Mouse (Mus musculus): ENCODE results near the gene Ren1. TPM values are rescaled to one million over a fixed set of nuclear protein-coding genes. Genes with fewer than 3 reads are reported as not detected.

Gene Ren1
- polyA plus RNA-seq, 1 experiment = not detected

DNA sequence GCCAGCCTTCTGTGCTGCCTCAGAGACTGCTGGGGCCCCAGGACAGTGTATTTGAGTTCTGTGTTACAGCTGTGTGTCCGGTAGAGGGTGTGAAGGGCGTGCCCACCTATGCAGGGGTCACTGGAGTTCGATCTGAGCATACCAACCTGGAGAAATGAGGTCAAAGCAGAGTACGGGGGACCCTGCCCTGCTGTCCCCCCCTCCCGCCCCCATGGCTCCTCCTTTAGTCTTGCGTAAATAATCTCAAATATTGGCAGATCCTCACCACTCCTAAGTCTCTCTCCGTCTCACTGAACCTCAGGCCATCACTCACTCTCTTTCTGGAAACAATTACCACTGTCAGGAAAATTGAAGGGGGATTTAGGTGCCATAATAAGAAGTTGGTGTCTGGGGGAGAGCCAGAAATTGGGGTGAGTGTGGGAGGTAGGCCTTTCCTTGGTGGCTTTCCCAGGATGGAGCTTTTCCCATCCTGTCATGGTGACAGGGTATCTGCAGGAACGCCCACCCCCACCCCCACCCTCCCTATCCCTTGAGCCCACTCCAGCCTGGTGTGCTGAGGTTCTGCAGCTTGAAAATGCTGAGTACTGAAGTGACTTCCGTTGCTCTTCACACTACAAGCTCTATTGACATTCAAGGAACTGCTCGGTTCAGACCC lies 16.8 kb downstream of the Ren1 start:
- Histone ChIP-seq H3K9me3 (replicated peaks; ENCODE audit: control insufficient read depth, insufficient read depth, low read length, poor library complexity, severe bottlenecking) (no peaks in the 10 kb centered on the region), H3K27ac (ENCODE audit: insufficient read depth, low read length) (0 out of 2 replicates have a peak overlapping the region, but pooled peaks have one; percentile 12), H3K9ac (ENCODE audit: low read depth, poor library complexity, severe bottlenecking) (no peak overlapping the region), H3K4me3 (ENCODE audit: low read depth, low read length) (no peak overlapping the region), H3K27me3 (ENCODE audit: control insufficient read depth, insufficient read depth, low read length, poor library complexity, severe bottlenecking) (no peaks in the 10 kb centered on the region), H3K36me3 (ENCODE audit: control insufficient read depth, insufficient read depth, low read length, poor library complexity, severe bottlenecking) (no peaks in the 10 kb centered on the region), H3K4me1 (ENCODE audit: control insufficient read depth, insufficient read depth, low read length) (peaks cover 8% of the 10 kb centered on the region)
- TF ChIP-seq EP300 (IDR thresholded peaks at IDR 0.05; ENCODE audit: insufficient read depth, low read depth, low read length) (no peak), CTCF (IDR thresholded peaks at IDR 0.05; ENCODE audit: low read depth, low read length) (no peak), POLR2A (IDR thresholded peaks at IDR 0.05; ENCODE audit: insufficient read depth, low read length) (no peak)

DNA sequence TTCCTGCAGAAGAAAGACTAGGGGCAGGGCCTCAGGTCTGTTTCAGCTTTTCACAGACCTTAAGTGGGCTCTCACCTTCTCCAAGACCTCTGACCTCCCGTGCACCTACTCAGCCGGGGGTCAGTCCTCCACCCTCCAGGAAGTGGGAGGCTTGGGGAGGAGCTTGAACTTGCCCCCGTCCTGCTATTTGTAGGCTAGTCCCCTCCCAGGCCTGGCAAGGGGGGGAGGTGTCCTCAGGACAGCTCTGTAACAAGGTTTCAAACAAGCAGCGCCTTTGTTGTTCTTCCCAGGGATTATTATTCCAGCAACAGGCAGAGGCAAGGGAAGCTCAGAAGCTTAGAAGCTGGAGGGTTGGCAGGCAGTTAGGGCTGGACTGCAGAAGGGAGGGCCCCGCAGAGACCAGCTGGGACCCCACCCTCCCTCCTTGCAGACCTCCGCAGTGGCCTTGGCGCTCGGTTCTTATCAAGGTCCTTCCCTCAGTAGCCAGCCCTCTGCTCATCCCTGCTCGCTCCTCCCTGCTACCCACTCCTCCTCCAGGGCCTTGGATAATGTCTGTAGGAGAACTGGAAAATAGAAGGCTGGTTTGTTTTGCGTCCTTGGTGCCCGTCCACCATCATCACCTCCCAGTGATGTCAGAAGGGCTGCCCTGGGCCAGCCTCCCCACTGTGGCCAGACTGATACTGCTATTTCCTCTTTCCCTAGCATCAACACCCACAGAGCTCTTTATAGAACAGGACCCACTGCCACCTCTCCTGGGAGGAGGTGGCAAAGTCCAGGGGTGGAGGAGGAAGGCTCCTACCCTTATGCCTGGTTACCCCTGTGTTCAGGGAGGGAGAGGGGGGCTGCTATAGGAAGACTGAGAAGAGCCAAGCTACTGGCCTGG lies 17.5 kb downstream of the Ren1 start:
- Histone ChIP-seq H3K4me1 (ENCODE audit: control insufficient read depth, insufficient read depth, low read length) (peaks cover 8% of the 10 kb centered on the region), H3K4me3 (ENCODE audit: low read depth, low read length) (no peak overlapping the region), H3K9me3 (replicated peaks; ENCODE audit: control insufficient read depth, insufficient read depth, low read length, poor library complexity, severe bottlenecking) (no peaks in the 10 kb centered on the region), H3K9ac (ENCODE audit: low read depth, poor library complexity, severe bottlenecking) (no peak overlapping the region), H3K36me3 (ENCODE audit: control insufficient read depth, insufficient read depth, low read length, poor library complexity, severe bottlenecking) (no peaks in the 10 kb centered on the region), H3K27me3 (ENCODE audit: control insufficient read depth, insufficient read depth, low read length, poor library complexity, severe bottlenecking) (no peaks in the 10 kb centered on the region), H3K27ac (ENCODE audit: insufficient read depth, low read length) (peak overlapping the region; percentile 12)
- TF ChIP-seq POLR2A (IDR thresholded peaks at IDR 0.05; ENCODE audit: insufficient read depth, low read length) = no peak
- no peak for TF ChIP-seq EP300 (IDR thresholded peaks at IDR 0.05; ENCODE audit: insufficient read depth, low read depth, low read length)
- TF ChIP-seq CTCF (IDR thresholded peaks at IDR 0.05; ENCODE audit: low read depth, low read length) = no peak

DNA sequence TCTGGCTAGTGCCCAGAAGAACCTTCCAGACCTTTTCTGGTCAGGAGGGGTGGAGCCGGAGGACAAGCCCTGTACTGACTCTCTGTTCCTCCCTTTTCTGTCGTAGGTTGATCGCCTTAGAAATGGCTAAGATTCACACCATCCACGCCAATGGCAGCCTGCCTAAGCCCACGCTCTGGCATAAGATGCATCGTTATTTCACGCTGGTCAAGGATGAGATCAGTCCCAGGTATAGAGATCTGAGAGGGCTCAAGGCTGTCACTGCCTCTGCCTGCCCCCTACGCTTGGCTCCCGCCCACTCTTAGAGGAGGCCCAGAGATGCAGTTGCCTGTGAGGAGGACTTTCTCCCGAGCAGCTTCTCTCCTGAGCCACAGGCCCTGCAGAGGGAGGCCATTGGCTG lies 18.3 kb downstream of the Ren1 start:
- Histone ChIP-seq H3K9ac (ENCODE audit: low read depth, poor library complexity, severe bottlenecking) (no peak overlapping the region), H3K27ac (ENCODE audit: insufficient read depth, low read length) (no peak overlapping the region), H3K4me3 (ENCODE audit: low read depth, low read length) (no peak overlapping the region), H3K36me3 (ENCODE audit: control insufficient read depth, insufficient read depth, low read length, poor library complexity, severe bottlenecking) (no peaks in the 10 kb centered on the region), H3K27me3 (ENCODE audit: control insufficient read depth, insufficient read depth, low read length, poor library complexity, severe bottlenecking) (no peaks in the 10 kb centered on the region), H3K4me1 (ENCODE audit: control insufficient read depth, insufficient read depth, low read length) (peaks cover 8% of the 10 kb centered on the region), H3K9me3 (replicated peaks; ENCODE audit: control insufficient read depth, insufficient read depth, low read length, poor library complexity, severe bottlenecking) (no peaks in the 10 kb centered on the region)
- no peak for TF ChIP-seq EP300 (IDR thresholded peaks at IDR 0.05; ENCODE audit: insufficient read depth, low read depth, low read length)

DNA sequence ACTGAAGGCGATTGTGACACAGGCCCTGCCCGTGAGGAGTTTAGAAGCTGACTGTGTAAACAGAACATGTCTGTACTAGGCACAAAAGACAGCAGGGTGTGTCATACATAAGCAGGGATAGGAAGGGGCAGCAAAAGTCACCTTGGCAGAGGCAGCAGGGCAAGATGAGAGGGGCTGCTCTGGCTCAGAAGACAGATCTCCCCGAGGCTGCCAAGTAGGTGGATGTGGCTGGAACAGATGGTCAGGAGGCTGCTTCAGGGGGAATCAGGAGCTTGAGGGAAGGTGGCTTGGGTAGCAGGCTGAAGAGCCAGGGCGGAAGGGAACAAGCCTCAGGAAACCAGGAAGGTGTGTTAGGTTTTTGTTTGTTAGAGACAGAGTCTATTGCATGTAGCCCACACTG lies 20.0 kb downstream of the Ren1 start:
- no peaks in the 10 kb centered on the region for H3K9me3 ChIP-seq (replicated peaks; ENCODE audit: control insufficient read depth, insufficient read depth, low read length, poor library complexity, severe bottlenecking)
- H3K4me1 ChIP-seq (ENCODE audit: control insufficient read depth, insufficient read depth, low read length) = peaks cover 6% of the 10 kb centered on the region
- H3K27ac ChIP-seq (ENCODE audit: insufficient read depth, low read length) = no peak overlapping the region
- no peaks in the 10 kb centered on the region for H3K36me3 ChIP-seq (ENCODE audit: control insufficient read depth, insufficient read depth, low read length, poor library complexity, severe bottlenecking)
- no peak overlapping the region for H3K9ac ChIP-seq (ENCODE audit: low read depth, poor library complexity, severe bottlenecking)
- TF ChIP-seq POLR2A (IDR thresholded peaks at IDR 0.05; ENCODE audit: insufficient read depth, low read length) (no peak), CTCF (IDR thresholded peaks at IDR 0.05; ENCODE audit: low read depth, low read length) (no peak), EP300 (IDR thresholded peaks at IDR 0.05; ENCODE audit: insufficient read depth, low read depth, low read length) (no peak)
- H3K4me3 ChIP-seq (ENCODE audit: low read depth, low read length) = no peak overlapping the region
- H3K27me3 ChIP-seq (ENCODE audit: control insufficient read depth, insufficient read depth, low read length, poor library complexity, severe bottlenecking) = no peaks in the 10 kb centered on the region

DNA sequence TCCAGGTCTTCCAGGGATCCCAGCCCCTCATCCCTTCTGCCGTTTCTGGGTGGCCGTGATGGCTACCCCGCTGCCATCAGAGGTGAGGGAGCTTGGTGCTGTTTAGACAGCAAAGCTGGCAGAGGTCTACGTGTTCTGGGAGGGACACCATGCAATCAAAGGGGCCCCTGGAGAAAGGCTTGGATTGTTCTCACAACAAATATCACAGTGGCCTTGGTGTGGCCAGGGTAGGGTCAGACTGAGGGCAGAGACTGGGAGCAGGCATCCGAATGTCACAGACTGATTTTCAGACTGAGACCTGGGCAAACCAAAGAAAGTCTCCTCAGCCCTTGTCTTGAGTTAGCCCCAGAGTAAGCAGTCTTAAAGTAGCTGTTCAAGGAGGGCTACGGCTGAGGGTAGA lies 21.1 kb downstream of the Ren1 start:
- no peaks in the 10 kb centered on the region for H3K27me3 ChIP-seq (ENCODE audit: control insufficient read depth, insufficient read depth, low read length, poor library complexity, severe bottlenecking)
- no peak overlapping the region for H3K9ac ChIP-seq (ENCODE audit: low read depth, poor library complexity, severe bottlenecking)
- H3K36me3 ChIP-seq (ENCODE audit: control insufficient read depth, insufficient read depth, low read length, poor library complexity, severe bottlenecking) = no peaks in the 10 kb centered on the region
- H3K9me3 ChIP-seq (replicated peaks; ENCODE audit: control insufficient read depth, insufficient read depth, low read length, poor library complexity, severe bottlenecking) = no peaks in the 10 kb centered on the region
- peaks cover 5% of the 10 kb centered on the region for H3K4me1 ChIP-seq (ENCODE audit: control insufficient read depth, insufficient read depth, low read length)
- TF ChIP-seq CTCF (IDR thresholded peaks at IDR 0.05; ENCODE audit: low read depth, low read length) = no peak
- no peak for TF ChIP-seq POLR2A (IDR thresholded peaks at IDR 0.05; ENCODE audit: insufficient read depth, low read length)
- no peak for TF ChIP-seq EP300 (IDR thresholded peaks at IDR 0.05; ENCODE audit: insufficient read depth, low read depth, low read length)
- no peak overlapping the region for H3K4me3 ChIP-seq (ENCODE audit: low read depth, low read length)
- no peak overlapping the region for H3K27ac ChIP-seq (ENCODE audit: insufficient read depth, low read length)

DNA sequence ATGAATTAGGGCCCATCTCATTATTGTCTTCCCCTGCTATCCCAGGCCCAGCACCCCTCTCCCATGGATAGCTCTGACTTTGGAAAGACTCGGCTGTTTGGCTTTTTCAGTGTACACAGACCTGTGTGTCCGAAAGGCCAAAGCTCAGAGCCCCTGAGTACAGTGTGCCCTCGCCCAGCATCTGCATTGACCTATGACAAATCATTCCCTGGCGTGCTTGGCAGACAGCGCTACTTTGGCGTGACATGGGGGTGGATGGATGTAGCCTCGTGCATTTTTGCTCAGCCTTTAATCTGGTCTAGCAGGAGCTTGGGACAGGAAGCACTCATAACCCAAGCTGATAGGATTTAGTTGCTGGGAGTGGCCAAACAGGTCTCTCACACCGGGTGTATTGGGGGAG lies 21.8 kb downstream of the Ren1 start:
- no peak for TF ChIP-seq EP300 (IDR thresholded peaks at IDR 0.05; ENCODE audit: insufficient read depth, low read depth, low read length)
- TF ChIP-seq CTCF (IDR thresholded peaks at IDR 0.05; ENCODE audit: low read depth, low read length) = no peak
- TF ChIP-seq POLR2A (IDR thresholded peaks at IDR 0.05; ENCODE audit: insufficient read depth, low read length) = no peak
- H3K27ac ChIP-seq (ENCODE audit: insufficient read depth, low read length) = no peak overlapping the region
- H3K4me3 ChIP-seq (ENCODE audit: low read depth, low read length) = no peak overlapping the region
- H3K9ac ChIP-seq (ENCODE audit: low read depth, poor library complexity, severe bottlenecking) = no peak overlapping the region
- H3K4me1 ChIP-seq (ENCODE audit: control insufficient read depth, insufficient read depth, low read length) = peaks cover 5% of the 10 kb centered on the region
- no peaks in the 10 kb centered on the region for H3K36me3 ChIP-seq (ENCODE audit: control insufficient read depth, insufficient read depth, low read length, poor library complexity, severe bottlenecking)
- no peaks in the 10 kb centered on the region for H3K27me3 ChIP-seq (ENCODE audit: control insufficient read depth, insufficient read depth, low read length, poor library complexity, severe bottlenecking)
- no peaks in the 10 kb centered on the region for H3K9me3 ChIP-seq (replicated peaks; ENCODE audit: control insufficient read depth, insufficient read depth, low read length, poor library complexity, severe bottlenecking)

All from ES-Bruce4 (cell line).